Mouse (Mus musculus) adrenal gland, adult 2 months (tissue): ENCODE results near the gene Cd6. TPM values are rescaled to one million over a fixed set of nuclear protein-coding genes. Genes with fewer than 3 reads are reported as not detected.

ENCODE experiments used
- DNase-seq: peaks from one replicate; pipeline ENCODE4 v3.0.0; 2021
- polyA plus RNA-seq: library from polyadenylated mRNA; depleted of rRNA; stranded (reverse); fragments of >200 nt; gene quantifications from 2 replicates; pipeline ENCODE4 v1.2.3, GENCODE M21; 2012
- total RNA-seq, 2 experiments: library from RNA; stranded (reverse); gene quantifications; 2 replicates each; pipeline ENCODE4 v1.2.3; 2021

The Cd6 gene
- total and polyA plus RNA-seq, 3 experiments = 0.34 TPM; not detected in 2

GRCm38 (mm10) chr19:10801906-10802305 is 28.0 kb downstream of the Cd6 start:
- no peak for DNase-seq

GRCm38 (mm10) chr19:10801070-10801469 is 28.8 kb downstream of the Cd6 start:
- DNase-seq = no peak

- DNase-seq = no peak
Measured at GRCm38 (mm10) chr19:10799155-10799554, 30.7 kb downstream of the Cd6 start.

GRCm38 (mm10) chr19:10798576-10798975 is 31.3 kb downstream of the Cd6 start:
- DNase-seq = no peak

- DNase-seq = no peak
Measured at GRCm38 (mm10) chr19:10794916-10795315, 34.9 kb downstream of the Cd6 start.

- no peak for DNase-seq
Measured at GRCm38 (mm10) chr19:10793044-10793443, 36.8 kb downstream of the Cd6 start.

- no peak for DNase-seq
Measured at GRCm38 (mm10) chr19:10790323-10790722, 39.5 kb downstream of the Cd6 start.

- no peak for DNase-seq
Measured at GRCm38 (mm10) chr19:10788242-10788641, 41.6 kb downstream of the Cd6 start.

- DNase-seq = no peak
Measured at GRCm38 (mm10) chr19:10787406-10787805, 42.5 kb downstream of the Cd6 start.

GRCm38 (mm10) chr19:10786753-10787152 is 43.1 kb downstream of the Cd6 start:
- no peak for DNase-seq

GRCm38 (mm10) chr19:10784796-10785459 is 44.9 kb downstream of the Cd6 start:
- DNase-seq = no peak

- DNase-seq = no peak
Measured at GRCm38 (mm10) chr19:10784061-10784460, 45.8 kb downstream of the Cd6 start.

- no peak for DNase-seq
Measured at GRCm38 (mm10) chr19:10783168-10783567, 46.7 kb downstream of the Cd6 start.

GRCm38 (mm10) chr19:10781641-10782040 is 48.2 kb downstream of the Cd6 start:
- DNase-seq = no peak

- DNase-seq = no peak
Measured at GRCm38 (mm10) chr19:10776906-10777305, 53.0 kb downstream of the Cd6 start.

- DNase-seq = no peak
Measured at GRCm38 (mm10) chr19:10774141-10774540, 55.7 kb downstream of the Cd6 start.

GRCm38 (mm10) chr19:10773384-10773783 is 56.5 kb downstream of the Cd6 start:
- no peak for DNase-seq

- DNase-seq = no peak
Measured at GRCm38 (mm10) chr19:10772866-10773265, 57.0 kb downstream of the Cd6 start.

- no peak for DNase-seq
Measured at GRCm38 (mm10) chr19:10771995-10772394, 57.9 kb downstream of the Cd6 start.

GRCm38 (mm10) chr19:10769429-10770195 is 60.2 kb downstream of the Cd6 start:
- no peak for DNase-seq

GRCm38 (mm10) chr19:10768694-10769428 is 61.0 kb downstream of the Cd6 start:
- no peak for DNase-seq

GRCm38 (mm10) chr19:10767631-10768030 is 62.2 kb downstream of the Cd6 start:
- DNase-seq = no peak
